Mouse (Mus musculus) intestine, postnatal 0 days (tissue): ENCODE measurements around the gene 0610010K14Rik. TPM values are rescaled to one million over a fixed set of nuclear protein-coding genes. Genes with fewer than 3 reads are reported as not detected.

Source experiments
- ATAC-seq: fragments of 200-750 bp; cut with Nextera tagmentation; 2 replicates; pipeline ENCODE4 v1.8.0; 2017; ENCODE audit warnings: mild to moderate bottlenecking, moderate TSS enrichment, moderate library complexity
- H3K27ac ChIP-seq: fragments of 300-500 bp; sonication (generic); 2 replicates; pipeline ENCODE4 v1.5.1; 2014; ENCODE audit warnings: mild to moderate bottlenecking, low read depth, low read length, moderate library complexity
- H3K27me3 ChIP-seq: fragments of 300-500 bp; sonication (generic); replicated peaks from 2 replicates; pipeline ENCODE4 v1.6.1; 2014; ENCODE audit warnings: low read length, mixed read lengths; ENCODE audit not compliant: control insufficient read depth, insufficient read depth
- H3K36me3 ChIP-seq: fragments of 300-500 bp; sonication (generic); 2 replicates; pipeline ENCODE4 v1.6.1; 2014; ENCODE audit warnings: mild to moderate bottlenecking, moderate library complexity; ENCODE audit not compliant: control insufficient read depth, insufficient read depth
- H3K4me1 ChIP-seq: fragments of 300-500 bp; sonication (generic); replicated peaks from 2 replicates; pipeline ENCODE4 v1.6.1; 2014; ENCODE audit warnings: antibody characterized with exemption, low read length, mixed read lengths; ENCODE audit not compliant: control insufficient read depth, insufficient read depth
- H3K4me2 ChIP-seq: fragments of 300-500 bp; sonication (generic); replicated peaks from 2 replicates; pipeline ENCODE4 v1.6.1; 2014; ENCODE audit warnings: low read depth, mild to moderate bottlenecking, moderate library complexity
- H3K4me3 ChIP-seq: fragments of 300-500 bp; sonication (generic); 2 replicates; pipeline ENCODE4 v1.5.1; 2014; ENCODE audit warnings: low read depth, low read length
- H3K9ac ChIP-seq: fragments of 300-500 bp; sonication (generic); 2 replicates; pipeline ENCODE4 v1.6.1; 2014; ENCODE audit warnings: mild to moderate bottlenecking, low read depth, low read length
- H3K9me3 ChIP-seq: fragments of 300-500 bp; sonication (generic); 2 replicates; pipeline ENCODE4 v1.6.1; 2016; ENCODE audit warnings: mixed run types; ENCODE audit not compliant: control insufficient read depth
- CTCF ChIP-seq: sonication (generic); IDR thresholded peaks from 2 replicates; pipeline ENCODE4 v1.5.1; 2016; ENCODE audit warnings: low read depth, mild to moderate bottlenecking, control low read depth, antibody characterized with exemption, moderate library complexity
- WGBS: fragments of 180-500 bp; shearing (Covaris S2); extraction: QIAGEN DNeasy Blood & Tissue Kit; methylation state at CpG from one replicate; pipeline ENCODE4 v1.1.7; 2014; 5-methylcytosine and 5-hydroxymethylcytosine counted together
- microRNA counts: library from miRNA; unstranded; fragments of <30 nt; microRNA quantifications from one replicate; lab custom pipeline; 2016
- microRNA-seq: library from miRNA; unstranded; fragments of <30 nt; microRNA quantifications from one replicate; pipeline ENCODE4, GENCODE M21; 2016
- polyA plus RNA-seq: library from polyadenylated mRNA; unstranded; fragments of >200 nt; fragmentation: Nextera tagmentation; extraction: Ambion mirVana; gene quantifications from 2 replicates; pipeline ENCODE4 v1.2.1, GENCODE M21; 2015

Gene 0610010K14Rik
- polyA plus RNA-seq, 1 experiment from 2014 or later, result 72.7 TPM

DNA sequence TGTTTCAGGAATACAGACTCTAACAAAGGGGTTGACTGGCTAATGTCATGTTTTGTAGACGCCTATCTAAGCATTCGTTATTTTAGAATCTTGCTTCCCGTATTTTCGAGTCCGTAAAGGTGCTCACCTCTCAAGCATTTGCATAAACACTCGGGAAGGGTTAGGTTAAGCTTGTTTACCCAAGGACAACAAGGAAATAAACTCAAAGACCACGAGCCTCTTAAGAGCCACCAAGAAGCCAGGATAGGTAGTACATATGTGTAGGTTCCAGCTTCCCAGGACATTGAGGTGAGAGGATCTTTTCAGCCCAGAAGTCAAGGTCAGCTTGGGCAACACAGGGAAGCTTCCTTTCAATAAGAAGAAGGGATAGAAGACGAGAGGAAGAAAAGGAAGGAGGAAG, 38.6 kb downstream of the 0610010K14Rik start:
- ATAC-seq, result no peak
- H3K4me2 ChIP-seq, result no peak overlapping the region
- TF ChIP-seq CTCF, result no peak
- no peaks in the 10 kb centered on the region for H3K27me3 ChIP-seq
- WGBS, result 70% methylated on average over 8 of the region's 8 CpGs
- no peak overlapping the region for H3K27ac ChIP-seq
- no peaks in the 10 kb centered on the region for H3K9me3 ChIP-seq
- no peak overlapping the region for H3K9ac ChIP-seq
- H3K4me1 ChIP-seq, result no peaks in the 10 kb centered on the region
- H3K36me3 ChIP-seq, result no peaks in the 10 kb centered on the region
- H3K4me3 ChIP-seq, result no peak overlapping the region

- no peak overlapping the region for H3K9ac ChIP-seq
- no peak overlapping the region for H3K4me2 ChIP-seq
- no peak for ATAC-seq
- no peaks in the 10 kb centered on the region for H3K4me1 ChIP-seq
- no peaks in the 10 kb centered on the region for H3K9me3 ChIP-seq
- 72% methylated on average over 3 of the region's 3 CpGs for WGBS
- no peaks in the 10 kb centered on the region for H3K27me3 ChIP-seq
- TF ChIP-seq CTCF, result no peak
- H3K4me3 ChIP-seq, result no peak overlapping the region
- H3K27ac ChIP-seq, result no peak overlapping the region
- H3K36me3 ChIP-seq, result no peaks in the 10 kb centered on the region
Observed at GRCm38 (mm10) chr11:70198332-70198731, 39.4 kb downstream of the 0610010K14Rik start.

DNA sequence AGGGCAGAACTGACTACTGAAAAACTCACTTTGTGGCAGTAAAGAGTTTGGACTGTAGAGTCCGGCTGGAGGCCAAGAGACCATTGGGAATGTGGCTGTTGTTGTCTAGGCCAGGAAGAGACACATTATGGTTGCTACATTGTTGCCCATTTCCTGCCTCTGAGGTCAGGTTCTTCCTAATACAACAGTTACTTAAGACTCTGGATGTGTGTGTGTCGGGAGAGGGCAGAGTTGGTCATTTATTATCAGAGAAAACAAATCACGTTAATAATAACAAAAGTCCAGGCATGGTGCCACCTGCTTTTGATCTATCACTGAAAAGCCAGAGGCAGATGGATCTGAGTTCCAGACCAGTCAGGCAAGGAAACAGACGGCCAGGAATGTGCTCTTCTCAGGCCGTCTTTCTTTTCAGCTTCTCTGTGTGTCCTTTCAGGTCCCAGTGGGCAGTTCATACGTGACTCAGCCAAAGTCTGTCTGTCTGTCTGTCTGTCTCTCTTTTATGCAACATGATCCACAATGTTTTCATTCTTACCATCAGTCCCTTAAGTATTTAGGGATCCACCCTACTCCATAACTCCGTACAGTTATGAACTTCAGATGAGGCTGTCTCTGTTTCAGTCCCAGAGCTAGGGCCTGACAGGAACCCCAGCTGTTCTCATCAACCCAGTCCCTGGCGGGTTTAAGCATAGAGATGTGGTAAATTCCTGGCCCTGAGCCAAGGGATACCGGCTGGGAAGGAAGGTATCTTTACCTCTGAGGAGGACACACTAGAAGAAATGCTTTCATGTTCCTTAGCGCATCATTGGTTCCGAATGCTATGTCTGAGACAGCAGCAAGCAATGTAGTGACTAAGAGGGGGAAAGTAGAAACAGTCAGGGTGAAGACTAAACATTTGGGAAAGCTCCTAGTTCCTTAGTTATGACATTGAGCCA, 44.1 kb downstream of the 0610010K14Rik start:
- no peaks in the 10 kb centered on the region for H3K27me3 ChIP-seq
- no peak overlapping the region for H3K27ac ChIP-seq
- ATAC-seq, result no peak
- H3K4me1 ChIP-seq, result no peaks in the 10 kb centered on the region
- H3K4me2 ChIP-seq, result no peak overlapping the region
- WGBS, result 46% methylated on average over 11 of the region's 11 CpGs
- H3K9ac ChIP-seq, result no peak overlapping the region
- H3K9me3 ChIP-seq, result no peaks in the 10 kb centered on the region
- no peaks in the 10 kb centered on the region for H3K36me3 ChIP-seq
- no peak overlapping the region for H3K4me3 ChIP-seq
- TF ChIP-seq CTCF, result no peak

- H3K4me2 ChIP-seq, result no peak overlapping the region
- no peaks in the 10 kb centered on the region for H3K36me3 ChIP-seq
- no peak for TF ChIP-seq CTCF
- no peak for ATAC-seq
- H3K27me3 ChIP-seq, result no peaks in the 10 kb centered on the region
- H3K9ac ChIP-seq, result no peak overlapping the region
- H3K9me3 ChIP-seq, result no peaks in the 10 kb centered on the region
- no peaks in the 10 kb centered on the region for H3K4me1 ChIP-seq
- H3K27ac ChIP-seq, result no peak overlapping the region
- 71% methylated on average over 4 of the region's 4 CpGs for whole genome bisulfite sequencing
- H3K4me3 ChIP-seq, result no peak overlapping the region
Observed at GRCm38 (mm10) chr11:70192157-70192556, 45.6 kb downstream of the 0610010K14Rik start.

- H3K27me3 ChIP-seq, result no peaks in the 10 kb centered on the region
- H3K9me3 ChIP-seq, result no peaks in the 10 kb centered on the region
- 69% methylated on average over 6 of the region's 6 CpGs for WGBS
- TF ChIP-seq CTCF, result no peak
- no peak overlapping the region for H3K27ac ChIP-seq
- no peak overlapping the region for H3K4me3 ChIP-seq
- H3K4me1 ChIP-seq, result no peaks in the 10 kb centered on the region
- H3K9ac ChIP-seq, result no peak overlapping the region
- ATAC-seq, result no peak
- no peaks in the 10 kb centered on the region for H3K36me3 ChIP-seq
- no peak overlapping the region for H3K4me2 ChIP-seq
Observed at GRCm38 (mm10) chr11:70191188-70191587, 46.5 kb downstream of the 0610010K14Rik start.

- no peaks in the 10 kb centered on the region for H3K9me3 ChIP-seq
- no peak overlapping the region for H3K4me2 ChIP-seq
- H3K4me1 ChIP-seq, result no peaks in the 10 kb centered on the region
- H3K27me3 ChIP-seq, result no peaks in the 10 kb centered on the region
- H3K9ac ChIP-seq, result no peak overlapping the region
- WGBS, result 84% methylated on average over 28 of the region's 28 CpGs
- no peak overlapping the region for H3K27ac ChIP-seq
- no peak for ATAC-seq
- H3K36me3 ChIP-seq, result no peaks in the 10 kb centered on the region
- H3K4me3 ChIP-seq, result no peak overlapping the region
- TF ChIP-seq CTCF, result no peak
Observed at GRCm38 (mm10) chr11:70189319-70190134, 48.2 kb downstream of the 0610010K14Rik start.

MicroRNAs encoded within 50 kb of the gene (microRNA counts, 519-probe panel; counts per million panel counts)
- 2,090 counts per million, percentile 15 among the panel's probes with 10 or more counts for microRNA mmu-miR-195 (lab: Ali Mortazavi, UCI)
- 2,367 counts per million, percentile 20 among the panel's probes with 10 or more counts for microRNA mmu-miR-497 (lab: Ali Mortazavi, UCI)

Small RNA genes lying within 50 kb of the gene (microRNA-seq; reads per million reads assigned to microRNA genes)
- gene Mir195a (1,362 reads per million, percentile 79 among the genes with 10 or more reads in this experiment), gene Mir497 (not detected), gene Mir497b (not detected)

Other genes starting within 250 kb of the 0610010K14Rik start
- gene Gabarap, start 246.8 kb downstream of the 0610010K14Rik start, polyA plus RNA-seq, result 1,065 and 1,136 TPM in 2 replicates
- gene Phf23, start 242.1 kb downstream of the 0610010K14Rik start, polyA plus RNA-seq, result 32.6 and 37.7 TPM in 2 replicates
- 9.1 TPM in 2 replicates for gene Dvl2, start 237.3 kb downstream of the 0610010K14Rik start, polyA plus RNA-seq
- 203 and 215 TPM in 2 replicates for gene Acadvl, start 222.5 kb downstream of the 0610010K14Rik start, polyA plus RNA-seq
- 1.4 and 1.8 TPM in 2 replicates for gene Dlg4, start 221.0 kb downstream of the 0610010K14Rik start, polyA plus RNA-seq
- gene Asgr1, start 183.8 kb downstream of the 0610010K14Rik start, polyA plus RNA-seq, result not detected in 2 replicates
- 0.10 and 0.18 TPM in 2 replicates for gene Asgr2, start 145.3 kb downstream of the 0610010K14Rik start, polyA plus RNA-seq
- gene Mgl2, start 107.6 kb downstream of the 0610010K14Rik start, polyA plus RNA-seq, result 0.50 and 0.81 TPM in 2 replicates
- 0.78 and 1.1 TPM in 2 replicates for gene Clec10a, start 81.7 kb downstream of the 0610010K14Rik start, polyA plus RNA-seq
- gene Slc16a11, start 25.2 kb downstream of the 0610010K14Rik start, polyA plus RNA-seq, result 3.6 and 4.5 TPM in 2 replicates
- gene Slc16a13, start 16.9 kb downstream of the 0610010K14Rik start, polyA plus RNA-seq, result 9.9 and 11.4 TPM in 2 replicates
- gene Bcl6b, start 8.1 kb downstream of the 0610010K14Rik start, polyA plus RNA-seq, result 3.6 and 4.4 TPM in 2 replicates
- 11.2 and 11.3 TPM in 2 replicates for gene Gm21988, start 1.9 kb upstream of the 0610010K14Rik start, polyA plus RNA-seq
- 628 and 645 TPM in 2 replicates for gene Rnasek, start 1.9 kb upstream of the 0610010K14Rik start, polyA plus RNA-seq
- gene Alox12, start 17.4 kb upstream of the 0610010K14Rik start, polyA plus RNA-seq, result 0.68 and 0.71 TPM in 2 replicates
- 0.07 TPM in 1 of 2 replicates, not detected in the other for gene Alox12e, start 84.7 kb upstream of the 0610010K14Rik start, polyA plus RNA-seq
- gene Alox15, start 114.1 kb upstream of the 0610010K14Rik start, polyA plus RNA-seq, result 0.12 and 0.33 TPM in 2 replicates
- 9.5 and 9.9 TPM in 2 replicates for gene Pelp1, start 172.1 kb upstream of the 0610010K14Rik start, polyA plus RNA-seq
- gene Arrb2, start 194.7 kb upstream of the 0610010K14Rik start, polyA plus RNA-seq, result 7.4 and 7.8 TPM in 2 replicates
- gene Med11, start 214.0 kb upstream of the 0610010K14Rik start, polyA plus RNA-seq, result 30.1 and 30.7 TPM in 2 replicates
- 1.4 and 1.5 TPM in 2 replicates for gene Zmynd15, start 221.5 kb upstream of the 0610010K14Rik start, polyA plus RNA-seq
- gene Cxcl16, start 222.1 kb upstream of the 0610010K14Rik start, polyA plus RNA-seq, result 33.8 and 39.3 TPM in 2 replicates